In genomic region chr7:129396561-129396960, GRCm38 (mm10) we compare ENCODE assay signal across 11 mouse cellular contexts.
"Had no signal": no experiment of that assay in that cellular context is flagged by ENCODE, and none has a peak within 500 bp of the region (broad histone marks: within the 10 kb centered on the region; RNA-seq: fewer than 3 reads in every experiment).

No protein-coding gene starts in this region.

- DNase-seq: gastrocnemius, adult 2 months; gastrocnemius, postnatal 10 days; gastrocnemius, postnatal 25 days; heart, adult 2 months; heart, postnatal 4 days; kidney, adult 18-20 months; kidney, adult 8-10 months; kidney, postnatal 25 days; kidney, postnatal 4 days; liver; liver, embryonic 13.5 days had no signal
